ENCODE assay signal across 31 mouse cellular contexts in genomic region chr10:98517609-98518008, GRCm38 (mm10).
A peak's percentile ranks its signal among the peaks of the same experiment; 100 is the strongest.
DNase-seq lines count a peak whose midpoint lies in the region; ATAC-seq and TF ChIP-seq lines count a peak whose summit lies in the region.
"Had no signal": no experiment of that assay in that cellular context is flagged by ENCODE, and none has a peak within 500 bp of the region (broad histone marks: within the 10 kb centered on the region; RNA-seq: fewer than 3 reads in every experiment).

No protein-coding gene starts in this region.

- no peak for DNase-seq in CH12.LX (ENCODE audit: extremely low read depth)
- no peak for DNase-seq in left cerebral cortex, adult 8-10 months (ENCODE audit: low spot score in 2 of 2)
- no peak for DNase-seq in thymus, postnatal 25 days
- DNase-seq: adrenal gland, postnatal 10 days; adrenal gland, postnatal 36 days; cerebellum, adult 11 months; cerebellum, adult 2 months; cerebellum, adult 9-11 months; cerebellum, postnatal 25 days; embryo, embryonic 11 days; gastrocnemius, postnatal 10 days; gastrocnemius, postnatal 36 days; heart, adult 11 months; heart, postnatal 10 days; heart, postnatal 36 days had no signal

- H3K9me3 ChIP-seq in CH12.LX (replicated peaks; ENCODE audit: low read length), result no peaks in the 10 kb centered on the region
- H3K9me3 ChIP-seq in heart, embryonic 12.5 days (replicated peaks), result no peaks in the 10 kb centered on the region
- H3K9me3 ChIP-seq: embryonic facial prominence, embryonic 10.5 days; embryonic facial prominence, embryonic 13.5 days; forebrain, embryonic 12.5 days; G1E; heart, embryonic 15.5 days; hindbrain, embryonic 10.5 days had no signal

- in situ Hi-C loops in CH12.LX (cut with MboI; ENCODE audit: low pct_ligation_motif_present, low pct_unique_long_range_greater_than_20kb, low sequenced_read_pairs), result no loop called here

- H3K27me3 ChIP-seq in CH12.LX (replicated peaks), result no peaks in the 10 kb centered on the region
- no peaks in the 10 kb centered on the region for H3K27me3 ChIP-seq in heart, embryonic 12.5 days (replicated peaks)
- H3K27me3 ChIP-seq: embryonic facial prominence, embryonic 13.5 days; forebrain, embryonic 12.5 days; heart, embryonic 15.5 days; Patski had no signal

- no peak overlapping the region for H3K9ac ChIP-seq in CH12.LX (ENCODE audit: insufficient read depth, low read depth)
- H3K9ac ChIP-seq in heart, embryonic 12.5 days, result no peak overlapping the region
- H3K9ac ChIP-seq: embryonic facial prominence, embryonic 13.5 days; forebrain, embryonic 12.5 days; heart, embryonic 15.5 days; hindbrain, embryonic 14.5 days had no signal

- TF ChIP-seq POLR2A in CH12.LX (IDR thresholded peaks at IDR 0.05; ENCODE audit: low read depth, low read length), result no peak

- peaks cover 2 to 12% of the 10 kb centered on the region in 2 experiments; a peak in 3 of 4 replicates for H3K4me1 ChIP-seq in CH12.LX (ENCODE audit: control insufficient read depth in 1 of 2, insufficient read depth in 2 of 2)
- H3K4me1 ChIP-seq in heart, embryonic 12.5 days (replicated peaks), result no peaks in the 10 kb centered on the region
- H3K4me1 ChIP-seq: embryonic facial prominence, embryonic 10.5 days; embryonic facial prominence, embryonic 13.5 days; forebrain, embryonic 12.5 days; heart, embryonic 15.5 days; hindbrain, embryonic 10.5 days had no signal

- ATAC-seq in common myeloid progenitor, adult 5-6 weeks (replicated peaks; ENCODE audit: low read depth, poor library complexity, severe bottlenecking), result peak; percentile 47; the same call in 1 of the 2 replicates
- peak; percentile 92 for ATAC-seq in megakaryocyte, adult 5-6 weeks (ENCODE audit: poor library complexity, severe bottlenecking)
- no peak for ATAC-seq in heart, embryonic 12.5 days (ENCODE audit: insufficient number of reproducible peaks, low FRiP score)
- ATAC-seq: forebrain, embryonic 16.5 days; hindbrain, postnatal 0 days; inflammation-experienced regulatory T-cells, adult 6 months; Patski had no signal

- no peak for TF ChIP-seq CTCF in CH12.LX (conservative IDR thresholded peaks at IDR 0.05 in 1 of 2, IDR thresholded peaks at IDR 0.05 in 1 of 2; ENCODE audit: low read depth in 2 of 2, low read length in 2 of 2)

- TF ChIP-seq EP300 in CH12.LX (IDR thresholded peaks at IDR 0.05; ENCODE audit: low read length), result no peak

- dilution Hi-C loops in CH12.LX (cut with MboI; ENCODE audit: extremely low pct_ligation_motif_present, extremely low pct_unique_long_range_greater_than_20kb, low sequenced_read_pairs), result no loop called here

- peak overlapping the region; percentile 13; the same call in 1 of the 2 replicates for H3K4me2 ChIP-seq in CH12.LX (ENCODE audit: insufficient read depth, low read depth, poor library complexity, severe bottlenecking)
- no peak overlapping the region for H3K4me2 ChIP-seq in heart, embryonic 12.5 days
- H3K4me2 ChIP-seq: embryonic facial prominence, embryonic 13.5 days; forebrain, embryonic 12.5 days; heart, embryonic 11.5 days; heart, embryonic 15.5 days; hindbrain, embryonic 14.5 days had no signal

- no peak for TF ChIP-seq RAD21 in CH12.LX (IDR thresholded peaks at IDR 0.05; ENCODE audit: low read depth, low read length)

- H3K79me2 ChIP-seq in CH12.LX (replicated peaks; ENCODE audit: control insufficient read depth, extremely low read depth, insufficient read depth, poor library complexity, severe bottlenecking), result no peaks in the 10 kb centered on the region

- no peak overlapping the region for H3K27ac ChIP-seq in CH12.LX (ENCODE audit: insufficient read depth, low read depth)
- H3K27ac ChIP-seq in heart, embryonic 12.5 days (ENCODE audit: poor library complexity, severe bottlenecking), result no peak overlapping the region
- H3K27ac ChIP-seq: embryonic facial prominence, embryonic 10.5 days; embryonic facial prominence, embryonic 13.5 days; forebrain, embryonic 12.5 days; heart, embryonic 15.5 days; hindbrain, embryonic 10.5 days; hindbrain, embryonic 14.5 days; hindbrain, postnatal 0 days had no signal

- 79% methylated on average over 2 of the region's 2 CpGs for WGBS in heart, embryonic 12.5 days

- H3K36me3 ChIP-seq in CH12.LX (replicated peaks in 1 of 2; ENCODE audit: control insufficient read depth in 1 of 2, insufficient read depth in 1 of 2, low read length in 1 of 2), result no peaks in the 10 kb centered on the region
- no peaks in the 10 kb centered on the region for H3K36me3 ChIP-seq in heart, embryonic 12.5 days
- H3K36me3 ChIP-seq: embryonic facial prominence, embryonic 10.5 days; embryonic facial prominence, embryonic 13.5 days; forebrain, embryonic 12.5 days; G1E; heart, embryonic 15.5 days; hindbrain, embryonic 10.5 days had no signal

- no peak overlapping the region for H3K4me3 ChIP-seq in CH12.LX (replicated peaks in 1 of 3; ENCODE audit: low read depth in 2 of 3, low read length in 2 of 3, poor library complexity in 1 of 3)
- H3K4me3 ChIP-seq in heart, embryonic 12.5 days, result no peak overlapping the region
- H3K4me3 ChIP-seq: embryonic facial prominence, embryonic 10.5 days; embryonic facial prominence, embryonic 13.5 days; erythroblast, embryonic 14.5 days; forebrain, embryonic 12.5 days; heart, embryonic 15.5 days; hindbrain, embryonic 10.5 days had no signal

TF ChIP-seq in CH12.LX, 34 proteins besides CTCF, POLR2A, EP300 and RAD21:
- TF ChIP-seq TBP (conservative IDR thresholded peaks at IDR 0.05; ENCODE audit: low read depth, low read length), result no peak
